Mouse (Mus musculus): ENCODE measurements at regions not wholly inside any gene's neighbourhood (a gene's known extent, or its start where the extent isn't known, plus 50 kb on each side); places are given as distances from the start of the nearest gene placed in this dataset.

DNA sequence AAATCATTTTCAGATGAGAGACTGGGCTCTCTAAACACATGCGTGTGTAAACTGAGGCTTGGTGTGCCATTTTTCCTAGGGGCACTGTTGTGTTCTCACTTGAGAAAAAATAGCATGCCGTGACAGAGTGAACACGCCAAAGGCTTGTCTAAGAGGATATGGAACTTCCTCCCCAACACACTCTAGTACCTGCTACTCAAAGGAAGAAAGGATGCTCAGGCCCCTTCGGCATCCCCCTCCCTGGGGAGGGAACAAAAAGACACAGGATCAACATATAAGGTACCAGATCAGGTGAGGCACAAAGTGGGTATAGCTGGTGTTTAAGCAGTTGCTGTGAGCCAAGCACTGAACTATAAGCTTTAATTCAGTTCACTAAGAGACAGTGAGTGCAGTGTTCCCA, 74.0 kb upstream of the Sesn3 start:
- no peak for TF ChIP-seq CEBPB (IDR thresholded peaks at IDR 0.05; ENCODE audit: low read depth)
- TF ChIP-seq CTCF (IDR thresholded peaks at IDR 0.05; ENCODE audit: control insufficient read depth, insufficient read depth, insufficient read length) = no peak
- no peak for TF ChIP-seq USF1 (IDR thresholded peaks at IDR 0.05; ENCODE audit: low read depth)
- TF ChIP-seq MAX (IDR thresholded peaks at IDR 0.05) = no peak

All from C2C12 (cell line).